Mouse (Mus musculus): Measurements from ENCODE around the gene Ttc29. TPM values are rescaled to one million over a fixed set of nuclear protein-coding genes. Genes with fewer than 3 reads are reported as not detected.

Ttc29 gene
- total RNA-seq, 2 experiments from 2014 or later: not detected

DNA sequence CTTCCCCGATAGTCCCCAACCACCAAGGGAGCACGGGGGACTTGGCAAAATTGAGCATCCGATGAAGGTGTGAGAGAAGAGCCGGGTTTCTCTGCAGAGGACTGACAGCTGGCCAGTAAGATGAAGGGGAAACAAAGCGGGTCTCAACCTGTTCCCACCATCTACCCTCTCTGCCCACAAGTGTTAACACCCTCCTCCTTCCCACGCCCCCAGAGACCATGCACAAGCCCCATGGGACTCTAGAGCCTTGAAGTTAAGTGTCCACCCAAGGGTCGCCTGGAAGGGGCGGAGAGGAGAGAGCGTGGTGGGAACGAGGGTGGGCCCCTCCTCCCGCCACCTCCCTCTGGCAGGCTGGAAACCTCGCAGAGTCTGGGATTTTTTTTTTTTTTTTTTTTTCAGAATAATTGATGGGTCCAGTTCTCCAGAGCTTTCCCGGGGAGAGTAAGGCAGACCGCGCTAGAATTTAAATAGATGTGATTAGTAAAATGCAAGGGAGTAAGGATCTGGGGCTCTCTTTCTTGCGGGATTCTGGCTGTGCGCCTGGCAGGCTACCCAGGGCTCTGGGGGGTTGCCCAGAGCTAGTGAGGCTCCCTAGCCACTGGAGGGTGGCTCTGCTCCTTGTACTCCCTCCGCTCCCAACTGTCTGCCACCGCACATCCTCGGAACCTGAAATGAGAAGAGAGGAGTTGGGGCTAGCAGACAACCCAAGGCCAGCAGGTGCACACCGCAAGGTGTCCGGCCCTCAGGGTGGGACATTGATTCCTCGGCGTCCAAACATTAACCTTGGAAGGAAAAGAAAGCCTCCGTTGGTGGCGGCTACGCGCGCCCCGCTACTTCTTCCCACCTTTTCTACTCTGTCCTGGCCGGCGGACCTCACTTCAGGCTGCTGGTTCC is 214.0 kb downstream of the Ttc29 start:
- DNase-seq: no peak

DNA sequence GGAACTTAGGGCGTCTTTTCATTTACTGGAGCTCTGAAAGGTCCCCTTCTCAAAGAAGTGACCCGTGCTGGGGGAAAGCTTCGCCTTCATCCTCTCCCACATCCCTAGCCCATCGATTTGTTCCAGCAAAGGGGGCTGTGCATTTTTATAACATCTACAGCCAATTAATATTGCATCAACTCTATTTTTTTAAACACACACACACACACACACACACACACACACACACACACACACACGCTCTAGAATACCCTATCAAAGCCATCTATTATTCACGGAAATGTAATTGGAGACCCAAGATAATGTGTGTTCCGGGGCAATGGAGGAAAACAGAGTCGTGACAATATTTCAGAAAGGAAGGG is 214.7 kb downstream of the Ttc29 start:
- DNase-seq: no peak

DNA sequence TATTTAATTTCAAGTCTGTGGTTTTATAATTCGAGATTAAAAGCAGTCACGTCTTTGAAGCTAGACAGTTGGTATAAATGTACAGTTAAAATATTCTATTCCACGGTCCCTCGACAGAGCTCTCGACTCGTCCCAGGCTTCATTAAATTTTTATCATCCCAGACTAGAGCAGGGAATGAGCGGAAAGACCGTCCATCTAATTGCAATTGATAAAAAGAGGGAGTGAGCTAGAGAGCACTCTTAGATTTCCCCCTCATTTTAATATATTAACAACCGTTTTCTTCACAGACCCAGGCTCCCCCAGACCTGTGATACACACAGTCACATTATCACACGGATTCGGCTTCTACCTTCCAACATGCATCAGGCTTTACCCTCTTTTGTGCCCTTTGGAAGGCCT is 215.1 kb downstream of the Ttc29 start:
- DNase-seq: no peak

DNA sequence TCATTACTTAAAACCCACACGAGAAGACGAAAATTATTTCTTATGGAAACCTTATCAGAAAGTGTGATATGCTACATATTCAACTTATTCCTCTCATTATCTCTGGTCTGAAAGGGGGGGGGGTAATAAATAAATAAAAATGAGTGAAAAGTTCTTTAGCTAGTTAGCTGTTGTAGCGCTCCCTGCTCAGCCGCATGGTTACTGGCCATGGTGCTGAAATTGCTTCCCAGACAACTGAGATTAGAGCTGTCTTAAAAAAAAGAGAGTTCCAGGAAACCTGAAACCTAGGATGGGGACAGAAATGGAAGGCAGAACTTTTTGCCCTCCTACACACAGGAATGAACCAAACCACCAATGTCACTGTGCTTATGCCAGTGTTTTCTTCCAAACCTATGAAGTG is 218.3 kb downstream of the Ttc29 start:
- no peak for DNase-seq

DNA sequence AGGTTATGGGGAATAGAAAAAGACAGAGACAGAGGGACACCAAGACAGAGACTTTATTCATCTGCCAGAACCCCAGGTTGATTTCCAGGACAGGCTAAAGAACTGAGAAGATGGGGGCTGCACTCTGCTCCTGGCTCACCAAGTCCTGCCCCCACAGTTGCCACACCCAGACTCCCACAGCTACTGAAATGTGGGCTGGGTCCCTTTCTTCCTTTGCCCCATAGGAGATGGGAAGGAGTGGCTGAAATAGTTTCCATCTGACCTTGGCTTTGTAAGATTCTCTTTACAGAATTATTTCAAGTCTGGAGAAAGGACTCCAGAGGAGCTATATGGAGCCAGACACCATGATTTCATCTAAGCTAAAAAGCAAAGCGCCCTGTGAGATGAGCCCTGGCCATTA is 219.4 kb downstream of the Ttc29 start:
- DNase-seq: no peak

DNA sequence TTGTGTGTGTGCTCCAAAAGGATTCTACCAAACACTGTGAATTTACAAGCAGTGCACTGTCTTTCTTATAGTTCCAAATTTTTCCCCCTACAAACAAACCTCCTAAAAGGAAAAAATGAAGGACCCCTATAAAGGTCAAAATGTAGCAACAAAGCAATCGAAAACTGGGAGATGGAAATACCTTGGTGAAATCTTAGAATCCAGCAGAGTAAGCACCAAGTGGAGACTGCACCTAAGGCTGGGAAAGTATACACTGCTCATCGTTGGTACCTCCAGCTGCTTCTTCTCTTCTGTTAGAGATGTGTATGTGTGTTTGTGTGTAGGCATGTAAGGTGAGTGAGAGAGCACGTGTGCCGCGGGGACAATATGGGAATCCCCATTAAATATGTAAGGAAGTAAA is 220.2 kb downstream of the Ttc29 start:
- no peak for DNase-seq

DNA sequence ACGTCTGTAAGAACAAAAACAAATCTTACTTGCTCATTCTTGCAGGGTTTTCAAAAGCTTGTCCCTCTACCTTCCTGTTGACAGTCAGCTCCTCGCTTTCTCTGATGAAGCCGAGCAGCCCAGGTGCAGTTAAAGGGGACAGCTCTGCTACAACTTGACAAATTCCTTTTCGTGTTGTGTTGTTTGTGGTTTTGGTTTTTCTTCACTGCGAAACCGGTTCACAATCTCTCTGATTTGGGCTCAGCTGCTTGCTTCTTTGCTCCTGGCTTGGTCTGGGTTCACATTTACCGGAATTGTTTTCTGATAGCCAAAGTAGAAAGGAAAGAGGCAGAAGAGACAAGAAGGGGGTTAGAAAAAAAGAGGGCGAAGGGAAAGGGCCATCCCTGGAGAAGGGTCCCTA is 221.2 kb downstream of the Ttc29 start:
- no peak for DNase-seq

DNA sequence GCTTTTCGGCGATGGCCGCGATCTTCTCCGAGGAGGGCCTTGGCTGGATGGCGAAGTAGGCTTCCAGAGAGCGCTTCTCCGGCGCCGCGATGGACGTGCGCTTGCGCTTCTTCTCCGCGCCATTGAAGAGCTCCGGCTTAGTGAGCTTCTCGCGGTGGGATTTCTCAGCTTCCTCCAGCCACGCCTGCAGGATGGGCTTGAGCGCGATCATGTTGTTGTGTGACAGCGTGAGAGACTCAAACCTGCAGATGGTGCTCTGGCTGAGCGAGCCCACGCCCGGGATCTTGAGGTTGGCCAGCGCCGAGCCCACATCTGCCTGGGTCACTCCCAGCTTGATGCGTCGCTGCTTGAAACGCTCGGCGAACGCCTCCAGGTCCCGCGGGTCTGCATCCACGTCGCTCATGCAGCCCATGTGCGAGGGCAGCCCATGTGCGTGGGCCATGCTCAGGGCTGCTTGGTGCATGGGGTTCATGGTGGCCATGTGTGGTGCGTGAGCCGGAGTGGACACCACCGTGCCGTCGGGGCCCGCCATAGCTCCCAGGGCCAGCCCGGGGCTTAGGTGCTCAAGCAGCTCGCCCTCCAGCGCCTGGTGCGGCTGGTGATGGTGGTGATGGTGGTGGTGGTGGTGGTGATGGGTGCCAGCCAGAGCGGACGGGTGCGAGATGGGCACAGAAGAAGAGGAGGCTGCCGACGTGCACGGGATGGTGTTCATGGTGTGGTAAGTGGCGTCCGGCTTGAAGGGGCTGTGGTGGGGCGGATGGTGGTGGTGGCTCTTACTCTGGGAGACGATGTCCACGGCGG is 221.9 kb downstream of the Ttc29 start:
- DNase-seq: no peak

DNA sequence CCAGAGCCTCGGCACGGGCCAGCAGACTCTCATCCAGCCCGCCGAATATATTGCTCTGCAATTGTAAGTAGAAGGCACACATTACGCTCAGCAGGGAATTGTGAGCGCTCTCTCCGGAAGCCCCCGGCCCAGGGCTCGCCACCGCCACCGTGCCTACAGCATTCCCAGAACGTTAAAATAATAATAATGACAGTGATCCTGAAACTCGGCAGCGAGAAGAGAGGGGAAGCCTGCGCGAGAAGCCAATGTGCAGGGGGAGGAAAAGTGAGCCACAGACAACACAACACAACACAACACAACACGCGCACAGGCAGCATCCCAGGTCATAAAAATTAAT is 222.5 kb downstream of the Ttc29 start:
- DNase-seq: no peak

DNA sequence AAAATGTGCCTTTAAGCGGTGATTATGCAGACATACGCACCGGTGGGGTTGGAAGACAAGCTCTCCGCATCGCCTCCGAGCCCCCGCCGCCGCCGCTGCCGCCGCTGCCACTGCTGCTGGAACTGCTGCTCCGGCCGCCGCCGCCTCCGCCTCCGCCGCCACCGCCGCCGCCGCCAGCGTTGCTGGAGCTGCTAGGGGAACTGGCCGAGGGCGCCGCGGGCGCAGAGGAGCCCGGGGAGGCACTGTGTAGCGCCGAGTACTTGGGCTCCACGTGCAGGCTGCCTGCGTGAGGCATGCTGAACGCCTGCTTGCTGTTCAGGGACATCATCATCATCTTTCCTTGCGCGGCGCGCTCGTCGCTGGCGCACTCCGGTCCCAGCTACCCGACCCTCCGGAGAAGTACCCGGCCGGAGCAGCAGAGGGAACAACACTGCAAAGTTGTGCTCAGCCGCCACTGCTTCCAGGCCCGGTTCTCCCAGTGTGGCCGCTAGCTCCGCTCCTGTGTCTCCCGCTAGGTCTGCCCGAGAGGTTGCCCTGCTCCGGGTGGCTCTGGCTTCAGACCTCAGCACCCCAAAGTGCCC is 223.1 kb downstream of the Ttc29 start, which contains the start of gene Pou4f2:
Gene Pou4f2 (minus strand): TSS at position 575 of the 581 bp plus-strand sequence.
- DNase-seq: no peak

DNA sequence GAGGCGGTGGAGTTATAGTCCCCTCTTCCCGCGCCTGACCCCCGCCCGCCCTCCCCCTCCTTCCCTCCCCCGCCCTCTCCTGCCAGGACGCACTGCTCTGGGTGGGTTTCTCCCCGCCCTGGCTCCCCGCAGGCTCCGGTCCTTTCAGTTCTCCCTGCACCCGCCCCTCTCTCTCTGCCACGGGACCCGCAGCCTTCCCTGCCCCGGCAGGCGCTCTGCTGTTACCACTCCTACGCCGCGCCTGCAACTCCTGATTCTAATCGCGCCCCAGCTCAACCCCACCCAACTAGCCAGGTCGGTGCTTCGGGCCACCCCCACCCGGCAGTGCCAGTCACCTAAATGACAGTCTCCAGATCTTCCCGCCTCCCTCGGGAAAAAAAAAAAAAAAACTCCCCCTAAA is 223.6 kb downstream of the Ttc29 start:
- no peak for DNase-seq

DNA sequence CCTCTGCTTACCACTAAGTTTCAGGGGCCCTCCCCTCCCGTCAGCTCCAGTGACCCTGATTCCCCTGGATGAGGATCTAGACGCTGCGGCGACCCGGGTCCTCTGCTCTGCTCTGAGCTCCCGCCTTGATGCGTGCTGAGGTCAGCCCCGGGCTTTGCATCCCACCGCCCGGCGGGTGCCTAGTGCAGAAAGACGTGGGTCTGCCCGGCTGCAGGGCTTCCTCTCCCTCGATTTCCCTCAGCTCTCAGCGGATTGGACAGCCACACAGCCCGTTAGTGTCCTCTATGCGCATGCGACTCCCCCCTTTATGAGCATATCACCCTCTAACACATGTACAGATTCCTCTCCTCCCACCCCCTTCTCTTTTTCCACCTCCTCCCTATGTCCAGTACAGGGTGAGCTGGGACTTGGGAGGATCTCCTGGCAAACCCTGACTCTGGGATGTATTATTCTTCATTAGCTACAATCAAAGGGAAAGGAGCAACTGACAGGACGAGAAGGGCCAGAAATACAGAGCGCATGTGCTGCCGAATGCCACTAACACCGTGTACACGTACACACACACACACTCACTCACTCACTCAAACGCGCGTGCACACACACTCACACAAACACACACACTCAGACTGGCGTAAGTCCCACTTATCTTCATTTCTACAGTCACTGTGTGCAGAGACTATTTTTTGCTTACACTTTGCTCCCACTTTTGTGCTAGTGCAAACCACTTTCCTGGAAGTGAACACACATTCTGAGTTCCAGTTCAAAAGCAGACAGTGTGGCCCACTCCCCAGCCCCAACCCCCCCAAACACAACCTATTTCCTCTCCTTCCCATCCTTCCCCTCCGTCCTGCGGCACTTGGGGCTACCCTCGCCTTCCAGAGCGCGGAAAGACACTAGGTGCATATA is 224.3 kb downstream of the Ttc29 start:
- DNase-seq: no peak

DNA sequence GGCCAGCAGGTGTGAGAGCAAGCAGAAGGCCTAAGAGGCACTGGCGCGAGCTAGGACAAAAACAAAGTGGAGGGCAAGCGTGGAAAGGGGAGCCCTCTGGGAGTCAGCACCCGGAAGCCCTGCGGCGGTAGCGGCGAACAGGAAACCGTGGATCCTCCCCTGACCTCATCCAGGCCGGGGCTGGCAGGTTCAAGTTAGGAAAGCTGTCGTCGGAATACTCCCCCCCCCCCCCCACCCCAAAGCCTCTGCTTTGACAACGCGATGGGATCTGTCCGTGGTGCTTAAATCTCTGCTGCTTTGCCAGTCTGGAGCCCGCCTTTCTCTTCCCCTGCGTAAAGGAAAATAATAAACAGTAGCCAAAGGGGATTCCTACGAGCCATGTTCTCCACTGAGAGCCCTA is 225.0 kb downstream of the Ttc29 start:
- no peak for DNase-seq

DNA sequence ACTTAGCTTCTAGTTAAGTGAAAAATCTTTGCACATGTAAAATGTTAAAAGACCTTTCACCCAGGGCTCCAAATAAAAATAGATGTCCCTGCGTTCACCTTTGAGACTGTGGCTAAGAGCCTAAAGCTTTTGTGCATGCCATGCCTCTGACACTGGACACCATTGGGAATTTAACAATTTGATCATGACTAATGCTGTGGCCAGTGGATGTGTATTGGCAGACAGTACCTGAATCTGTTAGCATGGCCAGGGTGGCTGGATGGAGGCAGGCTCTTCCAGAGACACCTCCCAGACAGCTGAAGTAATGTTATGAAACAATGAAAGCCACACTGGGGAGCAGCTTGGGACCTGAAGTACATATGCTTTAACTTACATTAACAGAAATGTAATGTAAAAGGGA is 229.7 kb downstream of the Ttc29 start:
- no peak for DNase-seq

Other genes with a start within 250 kb of the Ttc29 start
- gene Pou4f2, start 223.3 kb downstream of the Ttc29 start, total RNA-seq (2021): not detected

Measured in gastrocnemius, postnatal 25 days (tissue).